Mouse (Mus musculus): Measurements from ENCODE around the gene Krtap19-1. TPM values are rescaled to one million over a fixed set of nuclear protein-coding genes. Genes with fewer than 3 reads are reported as not detected.

The Krtap19-1 gene
- polyA plus RNA-seq, 1 experiment from 2014 or later, result not detected

DNA sequence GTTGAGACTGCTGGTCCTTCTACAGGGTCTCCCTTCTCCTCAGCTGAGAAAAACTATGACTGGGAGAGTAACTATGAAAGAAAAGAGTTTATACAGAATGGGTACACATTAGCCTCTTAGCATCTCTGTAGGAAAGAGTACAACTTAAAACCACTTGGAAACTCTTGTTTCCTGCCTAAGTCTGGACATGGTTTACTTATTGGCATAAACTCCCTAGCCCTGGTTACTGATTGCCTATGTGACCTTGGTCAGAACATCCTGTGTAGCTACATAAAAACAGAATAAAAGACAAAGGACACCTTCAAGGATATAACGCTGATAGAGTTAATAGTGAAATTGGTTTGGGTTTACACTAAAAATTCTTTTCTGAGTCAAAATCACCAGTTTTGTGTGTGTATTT is 21.8 kb downstream of the Krtap19-1 start:
- no peak for ATAC-seq (ENCODE audit: low FRiP score, low TSS enrichment)
- H3K4me1 ChIP-seq (ENCODE audit: control insufficient read depth, insufficient read depth, low read length), result no peaks in the 10 kb centered on the region
- no peaks in the 10 kb centered on the region for H3K36me3 ChIP-seq (ENCODE audit: control insufficient read depth, insufficient read depth, low read length)
- WGBS, result 89% methylated on average over 1 of the region's 1 CpGs
- H3K27ac ChIP-seq (ENCODE audit: low read depth, low read length), result no peak overlapping the region
- H3K9ac ChIP-seq (ENCODE audit: low read depth, low read length), result no peak overlapping the region
- no peaks in the 10 kb centered on the region for H3K9me3 ChIP-seq (ENCODE audit: control insufficient read depth, low read length)
- H3K4me2 ChIP-seq (replicated peaks; ENCODE audit: low read depth, low read length), result no peak overlapping the region
- no peak overlapping the region for H3K4me3 ChIP-seq (ENCODE audit: low read length)
- no peaks in the 10 kb centered on the region for H3K27me3 ChIP-seq (ENCODE audit: control insufficient read depth, insufficient read depth, low read length)

DNA sequence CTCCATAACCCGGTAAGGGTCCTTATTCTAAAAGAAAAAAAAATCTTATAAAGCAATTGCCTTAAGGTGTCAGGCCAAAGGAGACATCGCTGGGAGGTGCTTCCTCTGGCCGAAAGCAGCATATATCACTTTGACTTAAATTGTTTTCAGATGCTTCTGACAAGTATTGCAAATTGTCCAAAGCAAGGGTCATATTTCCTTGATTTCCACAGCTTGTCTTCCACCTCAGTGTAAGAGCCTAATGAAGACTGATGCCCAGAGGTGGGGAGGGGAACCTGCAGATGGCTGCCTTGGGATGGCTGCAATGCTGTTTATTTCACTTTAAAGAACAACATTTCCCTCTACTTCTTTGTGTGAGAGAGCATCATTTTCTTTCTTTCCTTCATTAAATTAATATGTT is 42.2 kb downstream of the Krtap19-1 start:
- H3K9ac ChIP-seq (ENCODE audit: low read depth, low read length), result no peak overlapping the region
- WGBS, result 52% methylated on average over 3 of the region's 3 CpGs
- H3K27ac ChIP-seq (ENCODE audit: low read depth, low read length), result no peak overlapping the region
- H3K4me1 ChIP-seq (ENCODE audit: control insufficient read depth, insufficient read depth, low read length), result no peaks in the 10 kb centered on the region
- ATAC-seq (ENCODE audit: low FRiP score, low TSS enrichment), result no peak
- no peaks in the 10 kb centered on the region for H3K27me3 ChIP-seq (ENCODE audit: control insufficient read depth, insufficient read depth, low read length)
- no peak overlapping the region for H3K4me3 ChIP-seq (ENCODE audit: low read length)
- H3K9me3 ChIP-seq (ENCODE audit: control insufficient read depth, low read length), result no peaks in the 10 kb centered on the region
- H3K4me2 ChIP-seq (replicated peaks; ENCODE audit: low read depth, low read length), result no peak overlapping the region
- H3K36me3 ChIP-seq (ENCODE audit: control insufficient read depth, insufficient read depth, low read length), result no peaks in the 10 kb centered on the region

DNA sequence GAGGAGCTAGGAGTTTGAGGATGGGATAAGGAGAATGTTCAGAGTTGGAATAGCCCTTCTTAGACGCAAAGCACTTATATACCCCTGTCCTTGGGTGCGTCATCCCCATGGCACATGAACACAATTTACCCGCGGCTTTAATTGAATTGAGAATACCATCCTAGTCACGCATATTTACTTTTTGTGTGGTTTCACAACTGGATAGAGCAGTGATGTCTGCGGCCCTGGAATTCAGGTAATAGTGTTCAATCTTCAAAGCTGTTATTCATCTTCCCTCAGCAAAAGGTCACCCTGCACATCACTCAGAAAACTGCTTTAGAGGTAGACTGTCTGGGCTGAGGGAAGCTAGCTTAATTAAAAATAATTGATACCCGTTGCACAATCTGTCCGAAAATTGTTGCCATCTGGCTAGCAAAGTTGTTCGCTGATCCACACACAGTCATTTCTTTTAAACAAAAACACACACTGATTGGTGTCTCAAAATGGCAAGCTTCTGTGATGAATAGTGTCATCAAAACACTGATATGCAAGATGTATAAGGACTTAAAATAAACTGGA is 43.0 kb downstream of the Krtap19-1 start, which contains the start of gene Krtap14:
Gene Krtap14, minus strand, starts transcription at position 51 of the 558 bp plus-strand sequence.
- Histone ChIP-seq H3K4me3 (ENCODE audit: low read length) (no peak within 1 kb of the TSS), H3K27me3 (ENCODE audit: control insufficient read depth, insufficient read depth, low read length) (no peaks in the 10 kb centered on the region), H3K9me3 (ENCODE audit: control insufficient read depth, low read length) (no peaks in the 10 kb centered on the region), H3K36me3 (ENCODE audit: control insufficient read depth, insufficient read depth, low read length) (no peaks in the 10 kb centered on the region), H3K4me2 (replicated peaks; ENCODE audit: low read depth, low read length) (no peak within 1 kb of the TSS), H3K4me1 (ENCODE audit: control insufficient read depth, insufficient read depth, low read length) (no peaks in the 10 kb centered on the region), H3K27ac (ENCODE audit: low read depth, low read length) (no peak within 1 kb of the TSS), H3K9ac (ENCODE audit: low read depth, low read length) (no peak within 1 kb of the TSS)
- WGBS, result 93% methylated on average over 9 of the region's 9 CpGs
- ATAC-seq (ENCODE audit: low FRiP score, low TSS enrichment), result no peak

DNA sequence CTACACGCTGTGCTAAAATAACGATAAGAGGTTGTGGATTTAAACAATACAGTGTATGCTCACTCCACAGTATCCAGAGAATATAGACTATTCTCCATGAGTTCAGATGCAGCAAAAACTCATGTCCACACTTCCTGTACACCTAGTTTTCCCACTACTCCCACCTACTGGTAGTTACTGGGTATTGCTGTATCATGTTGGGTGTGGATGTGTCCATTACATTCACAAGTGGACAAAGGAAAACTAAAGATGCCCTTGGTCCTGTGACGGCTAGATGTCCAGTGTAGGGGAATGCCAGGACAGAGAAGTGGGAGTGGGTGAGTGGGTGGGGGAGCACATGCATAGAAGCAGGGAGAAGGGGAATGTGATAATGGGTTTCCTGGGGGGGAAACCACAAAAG is 45.5 kb downstream of the Krtap19-1 start:
- Histone ChIP-seq H3K4me2 (replicated peaks; ENCODE audit: low read depth, low read length) (no peak overlapping the region), H3K4me3 (ENCODE audit: low read length) (no peak overlapping the region), H3K4me1 (ENCODE audit: control insufficient read depth, insufficient read depth, low read length) (no peaks in the 10 kb centered on the region), H3K9me3 (ENCODE audit: control insufficient read depth, low read length) (no peaks in the 10 kb centered on the region), H3K27me3 (ENCODE audit: control insufficient read depth, insufficient read depth, low read length) (no peaks in the 10 kb centered on the region), H3K27ac (ENCODE audit: low read depth, low read length) (no peak overlapping the region), H3K36me3 (ENCODE audit: control insufficient read depth, insufficient read depth, low read length) (no peaks in the 10 kb centered on the region), H3K9ac (ENCODE audit: low read depth, low read length) (no peak overlapping the region)
- WGBS, result 80% methylated on average over 3 of the region's 3 CpGs
- ATAC-seq (ENCODE audit: low FRiP score, low TSS enrichment), result no peak

DNA sequence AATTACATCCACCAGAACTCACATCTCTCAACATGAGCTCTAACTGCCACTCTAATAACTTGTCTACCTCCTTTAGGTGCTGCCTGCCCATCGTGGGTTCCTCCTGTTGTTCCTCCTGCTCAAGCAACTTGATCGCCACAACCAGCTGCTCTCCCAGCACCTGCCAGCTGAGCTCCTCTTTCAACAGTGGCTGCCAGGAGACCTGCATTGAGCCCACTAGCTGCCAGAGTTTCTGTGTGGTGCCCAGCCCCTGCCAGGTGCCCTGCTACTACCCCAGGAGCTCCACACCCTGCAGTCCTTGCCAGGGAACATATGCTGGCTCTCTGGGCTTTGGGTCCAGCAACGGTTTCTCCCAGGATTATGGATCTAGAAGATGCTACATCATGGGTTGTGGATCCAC is 49.1 kb downstream of the Krtap19-1 start, which contains the start of gene Krtap15:
Gene Krtap15, plus strand, starts transcription at position 150 of the 400 bp plus-strand sequence.
- no peak for ATAC-seq (ENCODE audit: low FRiP score, low TSS enrichment)
- H3K9me3 ChIP-seq (ENCODE audit: control insufficient read depth, low read length), result no peaks in the 10 kb centered on the region
- no peak within 1 kb of the TSS for H3K4me2 ChIP-seq (replicated peaks; ENCODE audit: low read depth, low read length)
- no peak within 1 kb of the TSS for H3K9ac ChIP-seq (ENCODE audit: low read depth, low read length)
- no peaks in the 10 kb centered on the region for H3K4me1 ChIP-seq (ENCODE audit: control insufficient read depth, insufficient read depth, low read length)
- no peaks in the 10 kb centered on the region for H3K27me3 ChIP-seq (ENCODE audit: control insufficient read depth, insufficient read depth, low read length)
- H3K27ac ChIP-seq (ENCODE audit: low read depth, low read length), result no peak within 1 kb of the TSS
- no peaks in the 10 kb centered on the region for H3K36me3 ChIP-seq (ENCODE audit: control insufficient read depth, insufficient read depth, low read length)
- H3K4me3 ChIP-seq (ENCODE audit: low read length), result no peak within 1 kb of the TSS
- WGBS, result 79% methylated on average over 3 of the region's 3 CpGs

Other genes with a start within 250 kb of the Krtap19-1 start
- not detected in 2 replicates for gene 2310079G19Rik, start 241.7 kb downstream of the Krtap19-1 start, polyA plus RNA-seq (2014; fragmentation: Nextera tagmentation; extraction: Ambion mirVana)
- gene Krtap26-1, start 221.6 kb downstream of the Krtap19-1 start, polyA plus RNA-seq (2014; fragmentation: Nextera tagmentation; extraction: Ambion mirVana), result not detected in 2 replicates
- not detected in 2 replicates for gene Krtap27-1, start 197.7 kb downstream of the Krtap19-1 start, polyA plus RNA-seq (2014; fragmentation: Nextera tagmentation; extraction: Ambion mirVana)
- gene 2310061N02Rik, start 161.4 kb downstream of the Krtap19-1 start, polyA plus RNA-seq (2014; fragmentation: Nextera tagmentation; extraction: Ambion mirVana), result not detected in 2 replicates
- not detected in 2 replicates for gene Krtap13-1, start 140.5 kb downstream of the Krtap19-1 start, polyA plus RNA-seq (2014; fragmentation: Nextera tagmentation; extraction: Ambion mirVana)
- not detected in 2 replicates for gene Krtap13, start 117.8 kb downstream of the Krtap19-1 start, polyA plus RNA-seq (2014; fragmentation: Nextera tagmentation; extraction: Ambion mirVana)
- gene 2310034C09Rik, start 110.6 kb downstream of the Krtap19-1 start, polyA plus RNA-seq (2014; fragmentation: Nextera tagmentation; extraction: Ambion mirVana), result not detected in 2 replicates
- not detected in 2 replicates for gene 2310057N15Rik, start 95.2 kb downstream of the Krtap19-1 start, polyA plus RNA-seq (2014; fragmentation: Nextera tagmentation; extraction: Ambion mirVana)
- not detected in 2 replicates for gene Gm5965, start 91.5 kb downstream of the Krtap19-1 start, polyA plus RNA-seq (2014; fragmentation: Nextera tagmentation; extraction: Ambion mirVana)
- gene Gm20741, start 57.2 kb downstream of the Krtap19-1 start, polyA plus RNA-seq (2014; fragmentation: Nextera tagmentation; extraction: Ambion mirVana), result not detected in 2 replicates
- not detected in 2 replicates for gene Krtap15, start 49.2 kb downstream of the Krtap19-1 start, polyA plus RNA-seq (2014; fragmentation: Nextera tagmentation; extraction: Ambion mirVana)
- gene Krtap14, start 43.3 kb downstream of the Krtap19-1 start, polyA plus RNA-seq (2014; fragmentation: Nextera tagmentation; extraction: Ambion mirVana), result not detected in 2 replicates
- not detected in 2 replicates for gene Krtap19-2, start 4.9 kb upstream of the Krtap19-1 start, polyA plus RNA-seq (2014; fragmentation: Nextera tagmentation; extraction: Ambion mirVana)
- gene Krtap19-3, start 8.6 kb upstream of the Krtap19-1 start, polyA plus RNA-seq (2014; fragmentation: Nextera tagmentation; extraction: Ambion mirVana), result not detected in 2 replicates
- not detected in 2 replicates for gene Krtap19-4, start 15.7 kb upstream of the Krtap19-1 start, polyA plus RNA-seq (2014; fragmentation: Nextera tagmentation; extraction: Ambion mirVana)
- gene Krtap19-5, start 27.0 kb upstream of the Krtap19-1 start, polyA plus RNA-seq (2014; fragmentation: Nextera tagmentation; extraction: Ambion mirVana), result not detected in 2 replicates
- not detected in 2 replicates for gene Krtap19-9b, start 62.9 kb upstream of the Krtap19-1 start, polyA plus RNA-seq (2014; fragmentation: Nextera tagmentation; extraction: Ambion mirVana)
- gene Krtap16-3, start 93.5 kb upstream of the Krtap19-1 start, polyA plus RNA-seq (2014; fragmentation: Nextera tagmentation; extraction: Ambion mirVana), result not detected in 2 replicates
- not detected in 2 replicates for gene Krtap22-2, start 141.3 kb upstream of the Krtap19-1 start, polyA plus RNA-seq (2014; fragmentation: Nextera tagmentation; extraction: Ambion mirVana)
- not detected in 2 replicates for gene Gm10229, start 145.9 kb upstream of the Krtap19-1 start, polyA plus RNA-seq (2014; fragmentation: Nextera tagmentation; extraction: Ambion mirVana)
- gene Krtap6-1, start 162.3 kb upstream of the Krtap19-1 start, polyA plus RNA-seq (2014; fragmentation: Nextera tagmentation; extraction: Ambion mirVana), result not detected in 2 replicates
- not detected in 2 replicates for gene Gm10228, start 172.1 kb upstream of the Krtap19-1 start, polyA plus RNA-seq (2014; fragmentation: Nextera tagmentation; extraction: Ambion mirVana)
- gene Krtap6-5, start 178.5 kb upstream of the Krtap19-1 start, polyA plus RNA-seq (2014; fragmentation: Nextera tagmentation; extraction: Ambion mirVana), result not detected in 2 replicates
- gene 1110025L11Rik, start 194.6 kb upstream of the Krtap19-1 start, polyA plus RNA-seq (2014; fragmentation: Nextera tagmentation; extraction: Ambion mirVana), result not detected in 2 replicates
- gene Krtap6-3, start 214.6 kb upstream of the Krtap19-1 start, polyA plus RNA-seq (2014; fragmentation: Nextera tagmentation; extraction: Ambion mirVana), result not detected in 2 replicates

Measured in kidney, embryonic 14.5 days (tissue).